Mouse (Mus musculus) ES-Bruce4 (cell line): ENCODE data around the gene Tob2.

Experiments used
- CTCF ChIP-seq: IDR thresholded peaks from one replicate; pipeline ENCODE4 v1.8.1; 2011; ENCODE audit warnings: low read depth, low read length
- EP300 ChIP-seq: IDR thresholded peaks from 2 replicates; pipeline ENCODE4 v1.6.1; 2011; ENCODE audit warnings: low read depth, low read length; ENCODE audit not compliant: insufficient read depth
- POLR2A ChIP-seq: IDR thresholded peaks from one replicate; pipeline ENCODE4 v1.8.1; 2011; ENCODE audit warnings: low read length; ENCODE audit not compliant: insufficient read depth

GRCm38 (mm10) chr15:81814716-81815370 is 43.8 kb downstream of the Tob2 start:
- no peak for TF ChIP-seq POLR2A
- TF ChIP-seq CTCF, result no peak
- no peak for TF ChIP-seq EP300
